Mouse (Mus musculus): ENCODE results near the gene Zfp12.

GRCm38 (mm10) chr5:143272540-143273330, 37.8 kb downstream of the Zfp12 start:
- TF ChIP-seq CHD2 (IDR thresholded peaks at IDR 0.05; ENCODE audit: low read depth, low read length): no peak
- no peak for TF ChIP-seq HCFC1 (IDR thresholded peaks at IDR 0.05; ENCODE audit: borderline replicate concordance, insufficient read depth, low read length)
- no peak for TF ChIP-seq ZC3H11A (IDR thresholded peaks at IDR 0.05; ENCODE audit: borderline replicate concordance, low read depth, low read length)
- no peak for TF ChIP-seq ZNF384 (IDR thresholded peaks at IDR 0.05; ENCODE audit: low read depth, low read length)

Measured in ES-E14 (cell line).